Comparison of ENCODE assay signal across 21 mouse cellular contexts in the genomic region with DNA sequence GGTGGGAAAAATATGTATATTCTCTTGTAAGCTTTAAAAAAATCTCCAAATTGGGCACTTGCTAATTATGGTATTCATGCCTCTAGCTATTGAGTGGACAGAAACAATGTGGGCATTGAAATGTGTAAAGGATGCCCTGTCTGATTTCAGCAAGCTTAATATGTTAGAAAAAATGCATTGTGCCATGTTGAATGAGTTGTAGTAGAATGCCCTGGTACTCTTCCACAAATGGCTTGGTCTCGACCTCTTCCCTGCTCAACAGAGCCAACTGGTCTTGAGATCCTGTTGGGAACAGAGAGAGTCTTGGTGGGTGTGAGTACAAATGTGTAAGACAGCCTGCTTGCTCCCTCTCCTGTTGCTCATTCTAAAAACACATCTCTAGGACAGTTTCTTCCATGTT.
"Had no signal": no experiment of that assay in that cellular context is flagged by ENCODE, and none has a peak within 500 bp of the region (broad histone marks: within the 10 kb centered on the region; RNA-seq: fewer than 3 reads in every experiment).

No protein-coding gene starts in this region.

- H3K27ac ChIP-seq: limb, embryonic 10.5 days; limb, embryonic 13.5 days; liver, embryonic 13.5 days; neural tube, embryonic 12.5 days; neural tube, embryonic 15.5 days; stomach, postnatal 0 days had no signal

- H3K4me3 ChIP-seq: limb, embryonic 10.5 days; limb, embryonic 13.5 days; liver, embryonic 13.5 days; neural tube, embryonic 12.5 days; neural tube, embryonic 15.5 days had no signal

- H3K36me3 ChIP-seq: limb, embryonic 10.5 days; limb, embryonic 13.5 days; liver, embryonic 13.5 days; neural tube, embryonic 12.5 days; neural tube, embryonic 15.5 days had no signal

- H3K4me2 ChIP-seq: limb, embryonic 13.5 days; liver, embryonic 13.5 days; midbrain, embryonic 11.5 days; neural tube, embryonic 12.5 days; neural tube, embryonic 15.5 days had no signal

- H3K9me3 ChIP-seq: limb, embryonic 10.5 days; limb, embryonic 13.5 days; liver, embryonic 13.5 days; neural tube, embryonic 12.5 days; neural tube, embryonic 15.5 days had no signal

- H3K9ac ChIP-seq: limb, embryonic 13.5 days; liver, embryonic 13.5 days; neural tube, embryonic 12.5 days; neural tube, embryonic 15.5 days had no signal

- H3K4me1 ChIP-seq: limb, embryonic 10.5 days; limb, embryonic 13.5 days; liver, embryonic 13.5 days; neural tube, embryonic 12.5 days; neural tube, embryonic 15.5 days had no signal

- H3K27me3 ChIP-seq: liver, embryonic 13.5 days; neural tube, embryonic 12.5 days; neural tube, embryonic 15.5 days had no signal

- DNase-seq: kidney, adult 8-10 months; kidney, postnatal 14 days; kidney, postnatal 4 days; liver; liver, embryonic 13.5 days; lung, adult 2 months; lung, postnatal 14 days; lung, postnatal 4 days; midbrain, embryonic 14.5 days; right cerebral cortex, adult 18-20 months; right cerebral cortex, postnatal 14 days; right cerebral cortex, postnatal 4 days; thymus, adult 2 months; thymus, postnatal 14 days; thymus, postnatal 4 days had no signal
